Mouse (Mus musculus) MEL (cell line): ENCODE measurements around the gene Gcnt7. TPM values are rescaled to one million over a fixed set of nuclear protein-coding genes. Genes with fewer than 3 reads are reported as not detected.

Experiments used
- DNase-seq: peaks from one replicate; pipeline ENCODE4 v3.0.0; 2011; ENCODE audit warnings: low read depth, low spot score
- H3K27ac ChIP-seq: 2 replicates; pipeline ENCODE4 v1.5.1; 2012; ENCODE audit warnings: low read depth, mild to moderate bottlenecking, control low read depth, low read length, moderate library complexity; ENCODE audit not compliant: control insufficient read depth
- H3K27me3 ChIP-seq, 2 experiments: fragments of 150-350 bp in 1 of 2; sonication (generic) in 1 of 2; 2 replicates each; pipeline ENCODE4 v1.6.1; 2012; ENCODE audit warnings: low read length in 2 of 2, mild to moderate bottlenecking in 2 of 2, improper control_type of control experiment in 1 of 2, moderate library complexity in 1 of 2; ENCODE audit not compliant: insufficient read depth in 2 of 2, control insufficient read depth in 1 of 2
- H3K36me3 ChIP-seq, 2 experiments: 2 replicates each; pipeline ENCODE4 v1.6.1; 2012 to 2014; ENCODE audit warnings: low read length in 2 of 2, improper control_type of control experiment in 1 of 2, inconsistent platforms in 1 of 2, mild to moderate bottlenecking in 1 of 2; ENCODE audit not compliant: insufficient read depth in 2 of 2, control insufficient read depth in 1 of 2
- H3K4me1 ChIP-seq, 2 experiments: fragments of 150-350 bp in 1 of 2; sonication (generic) in 1 of 2; 2 replicates each; pipeline ENCODE4 v1.6.1; 2012; ENCODE audit warnings: low read length in 2 of 2, improper control_type of control experiment in 1 of 2, mild to moderate bottlenecking in 1 of 2; ENCODE audit not compliant: insufficient read depth in 2 of 2, control insufficient read depth in 1 of 2
- H3K4me3 ChIP-seq, 2 experiments: fragments of 150-350 bp in 1 of 2; sonication (generic) in 1 of 2; 2 replicates each; pipeline ENCODE4 v1.5.1; 2012; ENCODE audit warnings: low read depth in 2 of 2, low read length in 2 of 2, mild to moderate bottlenecking in 2 of 2, moderate library complexity in 2 of 2, control low read depth in 1 of 2, improper control_type of control experiment in 1 of 2; ENCODE audit not compliant: control insufficient read depth in 1 of 2, insufficient read depth in 1 of 2
- H3K79me2 ChIP-seq: 2 replicates; pipeline ENCODE4 v1.6.1; 2012; ENCODE audit warnings: mild to moderate bottlenecking, low read length, moderate library complexity; ENCODE audit not compliant: control insufficient read depth, poor library complexity, insufficient read depth
- H3K9ac ChIP-seq: 2 replicates; pipeline ENCODE4 v1.6.1; 2012; ENCODE audit warnings: low read depth, mild to moderate bottlenecking, control low read depth, low read length, moderate library complexity; ENCODE audit not compliant: control insufficient read depth, poor library complexity, severe bottlenecking
- H3K9me3 ChIP-seq: fragments of 150-350 bp; sonication (generic); replicated peaks from 2 replicates; pipeline ENCODE4 v1.6.1; 2012; ENCODE audit warnings: mild to moderate bottlenecking, low read length, improper control_type of control experiment, moderate library complexity; ENCODE audit not compliant: insufficient read depth
- CHD2 ChIP-seq: IDR thresholded peaks from 2 replicates; pipeline ENCODE4 v1.6.1; 2011; ENCODE audit warnings: low read length, improper control_type of control experiment
- E2F4 ChIP-seq: IDR thresholded peaks from 2 replicates; pipeline ENCODE4 v1.6.1; 2011; ENCODE audit warnings: low read depth, low read length, improper control_type of control experiment, borderline replicate concordance
- EP300 ChIP-seq, 2 experiments: IDR thresholded peaks; 2 replicates each; pipeline ENCODE4 v1.6.1; 2011; ENCODE audit warnings: improper control_type of control experiment in 2 of 2, low read length in 2 of 2, low read depth in 1 of 2, mild to moderate bottlenecking in 1 of 2
- MAX ChIP-seq: IDR thresholded peaks from 2 replicates; pipeline ENCODE4 v1.6.1; 2011; ENCODE audit warnings: low read length, improper control_type of control experiment
- MEF2A ChIP-seq: IDR thresholded peaks from 2 replicates; pipeline ENCODE4 v1.6.1; 2014; ENCODE audit warnings: low read depth, mild to moderate bottlenecking, inconsistent platforms, low read length, improper control_type of control experiment; ENCODE audit not compliant: poor library complexity, insufficient replicate concordance, severe bottlenecking; ENCODE audit errors: extremely low read depth
- NELFE ChIP-seq: IDR thresholded peaks from 2 replicates; pipeline ENCODE4 v1.6.1; 2011; ENCODE audit warnings: low read depth, low read length, improper control_type of control experiment
- NRF1 ChIP-seq: IDR thresholded peaks from 2 replicates; pipeline ENCODE4 v1.6.1; 2014; ENCODE audit warnings: low read depth, mild to moderate bottlenecking, inconsistent platforms, low read length, improper control_type of control experiment, moderate library complexity; ENCODE audit not compliant: poor library complexity, insufficient read depth, severe bottlenecking
- POLR2AphosphoS5 ChIP-seq: IDR thresholded peaks from 2 replicates; pipeline ENCODE4 v1.6.1; 2012; ENCODE audit warnings: low read depth, borderline replicate concordance, mild to moderate bottlenecking, inconsistent platforms, low read length, moderate library complexity, mixed read lengths
- SMC3 ChIP-seq: IDR thresholded peaks from 2 replicates; pipeline ENCODE4 v1.6.1; 2011; ENCODE audit warnings: low read depth, low read length, improper control_type of control experiment
- TBP ChIP-seq: IDR thresholded peaks from 2 replicates; pipeline ENCODE4 v1.8.0; 2011; ENCODE audit warnings: low read depth, low read length, improper control_type of control experiment
- UBTF ChIP-seq: IDR thresholded peaks from 2 replicates; pipeline ENCODE4 v1.6.1; 2012; ENCODE audit warnings: low read depth, mild to moderate bottlenecking, inconsistent platforms, low read length, improper control_type of control experiment, moderate library complexity, borderline replicate concordance; ENCODE audit not compliant: insufficient read depth
- ZC3H11A ChIP-seq: IDR thresholded peaks from 2 replicates; pipeline ENCODE4 v1.6.1; 2012; ENCODE audit warnings: low read depth, mild to moderate bottlenecking, inconsistent platforms, low read length, improper control_type of control experiment
- polyA plus RNA-seq, 2 experiments: library from polyadenylated mRNA; stranded (reverse) in 1 of 2; unstranded in 1 of 2; fragments of >175 nt in 1 of 2; fragments of >200 nt in 1 of 2; gene quantifications; 2 replicates each; pipeline versions ENCODE4 v1.2.1 to v1.2.4; 2012; ENCODE audit warnings: low replicate concordance in 2 of 2, low read depth in 1 of 2; ENCODE audit not compliant: insufficient read length in 2 of 2, insufficient read depth in 1 of 2, missing spikeins in 1 of 2
- total RNA-seq: library from RNA; depleted of rRNA; stranded (reverse); fragments of 300-350 nt; gene quantifications from 2 replicates; pipeline ENCODE4 v1.2.3, GENCODE M21; 2012

The Gcnt7 gene
- total and polyA plus RNA-seq, 3 experiments = 0.15 to 0.22 TPM; not detected in 1

- Histone ChIP-seq H3K27ac (no peak overlapping the region), H3K9me3 (no peaks in the 10 kb centered on the region), H3K79me2 (no peaks in the 10 kb centered on the region), H3K27me3 (no peaks in the 10 kb centered on the region), H3K9ac (no peak overlapping the region), H3K4me1 (no peaks in the 10 kb centered on the region), H3K4me3 (no peak overlapping the region), H3K36me3 (no peaks in the 10 kb centered on the region)
- TF ChIP-seq E2F4 (no peak), POLR2AphosphoS5 (no peak), NELFE (no peak), MEF2A (no peak), UBTF (no peak), TBP (no peak)
- DNase-seq = no peak
Measured at GRCm38 (mm10) chr2:172496736-172497345, 38.4 kb upstream of the Gcnt7 start.

GRCm38 (mm10) chr2:172484696-172485370 lies 26.4 kb upstream of the Gcnt7 start:
- TF ChIP-seq ZC3H11A (no peak), EP300 (IDR thresholded peaks at IDR 0.05; ENCODE audit: low read depth in 1 of 2, low read length in 2 of 2) (no peak), SMC3 (no peak), POLR2AphosphoS5 (no peak), CHD2 (no peak), UBTF (no peak)

GRCm38 (mm10) chr2:172483766-172484413 lies 25.5 kb upstream of the Gcnt7 start:
- Histone ChIP-seq H3K79me2 (no peaks in the 10 kb centered on the region), H3K27me3 (no peaks in the 10 kb centered on the region), H3K4me1 (no peaks in the 10 kb centered on the region)
- no peak for DNase-seq
- TF ChIP-seq MAX (no peak), NRF1 (no peak)
- TF ChIP-seq, all 39 proteins: peak for 0
- H3K9me3 ChIP-seq = no peaks in the 10 kb centered on the region
- no peaks in the 10 kb centered on the region for H3K36me3 ChIP-seq
- H3K4me3 ChIP-seq = no peak overlapping the region
- H3K9ac ChIP-seq = no peak overlapping the region
- H3K27ac ChIP-seq = no peak overlapping the region

More at GRCm38 (mm10) chr2:172484696-172485370, 26.4 kb upstream of the Gcnt7 start:
- no peaks in the 10 kb centered on the region for H3K9me3 ChIP-seq
- H3K36me3 ChIP-seq = no peaks in the 10 kb centered on the region
- no peak overlapping the region for H3K9ac ChIP-seq
- H3K4me3 ChIP-seq = no peak overlapping the region
- no peaks in the 10 kb centered on the region for H3K27me3 ChIP-seq
- no peak for DNase-seq
- no peaks in the 10 kb centered on the region for H3K4me1 ChIP-seq
- no peaks in the 10 kb centered on the region for H3K79me2 ChIP-seq
- H3K27ac ChIP-seq = no peak overlapping the region
